Mouse (Mus musculus) brown adipose tissue, adult 24 weeks (tissue): Measurements from ENCODE around the gene Gmeb2. TPM values are rescaled to one million over a fixed set of nuclear protein-coding genes. Genes with fewer than 3 reads are reported as not detected.
"Not testable (repeated sequence)": the region's sequence is repeated elsewhere in the genome, so short reads cannot be mapped to it uniquely, and the experiment has no call there.

ENCODE experiments used
- H3K27ac ChIP-seq: fragments of 200-500 bp; replicated peaks from 2 replicates; pipeline ENCODE4 v1.5.1; 2012; ENCODE audit warnings: low read depth, mild to moderate bottlenecking, low read length
- H3K4me1 ChIP-seq: fragments of 200-500 bp; 2 replicates; pipeline ENCODE4 v1.6.1; 2012; ENCODE audit warnings: low read length, mixed read lengths; ENCODE audit not compliant: control insufficient read depth, insufficient read depth, insufficient read length
- H3K4me3 ChIP-seq: fragments of 200-500 bp; 2 replicates; pipeline ENCODE4 v1.5.1; 2012; ENCODE audit warnings: low read depth, mild to moderate bottlenecking, low read length, moderate library complexity; ENCODE audit not compliant: insufficient read depth
- polyA plus RNA-seq: library from polyadenylated mRNA; stranded (reverse); fragments of >200 nt; gene quantifications from 2 replicates; pipeline ENCODE4 v1.2.4, GENCODE M21; 2012; ENCODE audit not compliant: missing spikeins, insufficient read depth, insufficient read length

Gmeb2 gene
- 3.8 and 4.7 TPM in 2 replicates for polyA plus RNA-seq

DNA sequence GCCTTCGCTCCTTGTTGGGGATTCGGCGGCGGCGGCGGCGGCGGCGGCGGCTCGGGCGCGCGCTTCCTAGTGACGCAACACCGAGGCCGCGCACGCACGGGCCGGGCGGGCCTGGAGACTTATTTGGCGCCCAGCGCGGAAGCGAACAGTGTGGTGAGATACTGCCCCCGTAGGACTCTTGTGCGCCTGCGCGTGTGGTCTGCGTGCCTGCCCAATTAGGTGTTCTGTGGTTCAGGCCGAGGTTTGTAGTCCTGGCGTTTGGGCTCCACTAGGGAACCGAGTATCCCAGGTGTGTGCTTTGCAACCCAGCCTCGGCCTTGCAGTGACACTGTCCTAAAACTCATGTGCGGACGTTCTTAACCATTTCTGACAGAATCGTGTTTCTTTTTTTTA lies at the start of gene Gmeb2:
Gene Gmeb2, minus strand, starts transcription at position 78 of the 393 bp plus-strand sequence.
- Histone ChIP-seq H3K27ac (peak within 1 kb of the TSS; percentile 100), H3K4me3 (peak within 1 kb of the TSS; percentile 100)
- not testable (repeated sequence) for H3K4me1 ChIP-seq

DNA sequence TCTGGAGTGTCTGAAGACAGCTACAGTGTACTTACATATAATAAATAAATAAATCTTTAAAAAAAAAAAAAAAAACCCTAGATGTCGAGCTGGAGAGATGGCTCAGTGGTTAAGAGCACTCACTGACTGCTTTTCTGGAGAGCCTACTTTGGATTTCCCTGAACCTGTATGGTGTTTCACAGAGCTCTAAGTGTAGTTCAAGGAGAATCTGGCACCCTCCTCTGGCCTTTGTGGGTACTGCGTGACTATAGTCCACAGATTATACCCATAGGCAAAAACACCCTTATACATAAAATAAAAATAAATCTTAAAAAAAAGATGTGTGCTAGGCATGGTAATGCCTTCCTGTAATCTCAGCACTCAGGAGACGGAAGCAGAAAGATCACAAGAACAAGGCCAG lies 46.2 kb upstream of the Gmeb2 start:
- no peaks in the 10 kb centered on the region for H3K4me1 ChIP-seq
- no peak overlapping the region for H3K27ac ChIP-seq
- H3K4me3 ChIP-seq: no peak overlapping the region

DNA sequence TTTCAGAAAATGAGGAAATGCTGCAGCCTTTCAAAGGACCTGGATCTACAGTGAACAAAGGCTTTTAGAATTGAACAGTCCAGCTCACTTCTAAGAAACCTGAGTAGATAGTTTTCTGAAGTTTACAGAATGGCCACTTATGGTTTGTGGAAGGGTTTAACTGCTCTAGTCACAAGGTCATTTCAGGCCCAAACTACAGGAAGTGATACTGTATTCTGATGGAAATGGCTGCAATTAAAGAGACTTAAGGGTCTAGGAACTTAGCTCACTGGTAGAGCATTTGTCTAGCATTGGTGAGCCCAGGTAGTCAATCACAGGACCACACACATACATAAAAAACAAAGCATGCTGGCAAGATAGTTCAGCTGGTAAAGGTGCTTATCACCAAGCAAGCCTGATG lies 44.7 kb upstream of the Gmeb2 start:
- Histone ChIP-seq H3K4me1 (no peaks in the 10 kb centered on the region), H3K27ac (no peak overlapping the region), H3K4me3 (no peak overlapping the region)

DNA sequence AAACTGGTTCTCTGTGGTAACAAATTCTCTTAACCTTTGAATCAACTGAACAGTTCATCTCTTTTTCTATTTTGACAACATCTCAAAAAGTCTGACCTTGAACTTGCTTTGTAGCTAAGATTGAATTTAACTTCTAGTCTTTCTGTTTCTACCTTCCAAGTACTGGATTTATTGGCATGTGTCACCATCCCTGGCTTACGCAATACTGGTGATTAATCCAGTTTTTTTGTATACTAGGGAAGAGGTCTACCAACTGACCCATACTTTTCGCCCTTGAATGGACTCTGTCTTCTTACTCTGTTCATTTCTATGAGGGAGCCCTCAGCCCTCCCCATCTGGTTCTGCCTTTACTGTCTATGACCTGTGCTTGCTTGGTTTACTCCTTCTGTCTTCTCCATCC lies 38.3 kb upstream of the Gmeb2 start:
- Histone ChIP-seq H3K27ac (no peak overlapping the region), H3K4me1 (no peaks in the 10 kb centered on the region), H3K4me3 (no peak overlapping the region)

DNA sequence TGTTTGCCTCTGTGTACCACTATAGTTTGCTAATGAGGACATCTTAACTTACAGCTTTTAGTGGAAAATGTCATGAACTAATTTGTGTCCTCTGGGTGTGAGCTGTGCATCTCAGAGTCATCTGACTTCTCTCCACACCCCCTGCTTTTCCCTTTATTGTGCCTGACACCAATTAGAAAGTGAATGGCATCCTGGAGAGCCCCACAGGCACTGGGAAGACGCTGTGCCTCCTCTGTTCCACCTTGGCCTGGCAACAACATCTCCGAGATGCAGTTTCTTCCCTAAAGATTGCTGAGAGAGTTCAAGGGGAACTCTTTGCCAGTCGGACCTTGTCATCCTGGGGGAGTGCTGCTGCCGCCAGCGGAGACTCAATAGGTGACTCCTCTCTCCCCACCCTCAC lies 34.3 kb upstream of the Gmeb2 start:
- H3K27ac ChIP-seq: no peak overlapping the region
- no peak overlapping the region for H3K4me3 ChIP-seq
- H3K4me1 ChIP-seq: no peaks in the 10 kb centered on the region; the same call in 1 of the 2 replicates

DNA sequence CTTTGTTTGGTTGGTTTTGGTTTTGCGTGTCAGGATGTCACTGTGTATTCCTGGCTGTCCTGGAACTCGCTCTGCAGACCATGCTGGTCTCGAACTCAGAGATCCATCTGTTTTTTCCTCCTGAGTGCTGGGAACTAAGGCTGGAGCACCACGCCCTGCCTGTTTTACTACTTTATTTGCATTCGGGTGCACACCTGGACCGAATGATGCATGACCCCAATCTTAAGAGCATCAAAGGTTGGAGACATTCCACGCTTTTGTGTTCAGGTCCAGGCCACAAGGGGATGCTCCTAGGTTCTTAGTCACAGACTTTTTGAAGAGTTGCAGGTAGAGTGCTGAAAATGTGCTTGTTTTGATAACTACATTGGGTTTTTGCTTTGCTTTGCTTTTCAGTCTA lies 32.3 kb upstream of the Gmeb2 start:
- H3K27ac ChIP-seq: no peak overlapping the region

DNA sequence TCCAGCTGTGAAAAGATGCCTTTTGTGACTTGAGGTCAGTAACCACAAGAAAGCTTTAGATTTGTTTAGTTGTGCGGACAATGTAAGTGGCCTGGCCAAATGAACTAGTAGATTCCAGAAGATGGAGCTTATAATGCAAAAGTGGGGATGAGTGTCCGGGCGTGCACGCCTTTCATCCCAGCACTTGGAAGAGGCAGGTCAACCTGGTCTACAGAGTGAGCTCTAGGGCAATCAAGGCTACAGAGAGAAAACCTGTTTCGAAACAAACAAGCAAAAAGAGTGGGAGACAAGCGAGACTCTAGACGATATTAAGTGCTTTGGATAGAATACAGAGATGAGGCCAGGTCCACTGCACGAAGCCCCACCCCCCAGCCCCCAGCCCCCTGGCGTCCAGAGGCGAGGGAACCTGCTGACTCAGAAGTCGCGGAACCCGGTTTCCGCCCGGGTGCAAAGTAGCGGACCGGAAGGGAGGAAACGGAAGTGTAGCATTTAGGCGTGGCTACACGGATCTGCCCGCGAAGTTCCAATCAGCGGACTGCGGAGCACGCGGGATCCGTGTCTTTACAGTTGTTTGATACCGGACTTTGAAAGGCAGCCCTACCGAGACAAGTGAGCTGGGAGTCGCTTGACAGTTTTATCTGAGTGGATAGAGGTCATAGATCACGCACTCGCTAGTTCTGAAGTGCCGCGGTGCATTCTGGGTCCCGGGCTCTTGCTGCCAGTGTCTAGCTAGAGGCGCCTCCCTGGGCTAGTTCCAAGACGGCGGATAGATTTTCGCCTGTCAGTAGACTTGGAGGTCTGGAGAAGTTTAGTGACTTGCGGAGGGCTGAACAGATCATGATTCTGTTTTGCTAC lies 31.6 kb upstream of the Gmeb2 start, which contains the start of gene Rtel1:
Gene Rtel1, plus strand, starts transcription at position 492 of the 855 bp plus-strand sequence.
- H3K27ac ChIP-seq: peak within 1 kb of the TSS; percentile 92
- peak within 1 kb of the TSS; percentile 84 for H3K4me3 ChIP-seq
- H3K4me1 ChIP-seq: no peaks in the 10 kb centered on the region; the same call in 1 of the 2 replicates

More for the DNA sequence above, 32.3 kb upstream of the Gmeb2 start:
- peak overlapping the region; percentile 84 for H3K4me3 ChIP-seq
- no peaks in the 10 kb centered on the region; the same call in 1 of the 2 replicates for H3K4me1 ChIP-seq

DNA sequence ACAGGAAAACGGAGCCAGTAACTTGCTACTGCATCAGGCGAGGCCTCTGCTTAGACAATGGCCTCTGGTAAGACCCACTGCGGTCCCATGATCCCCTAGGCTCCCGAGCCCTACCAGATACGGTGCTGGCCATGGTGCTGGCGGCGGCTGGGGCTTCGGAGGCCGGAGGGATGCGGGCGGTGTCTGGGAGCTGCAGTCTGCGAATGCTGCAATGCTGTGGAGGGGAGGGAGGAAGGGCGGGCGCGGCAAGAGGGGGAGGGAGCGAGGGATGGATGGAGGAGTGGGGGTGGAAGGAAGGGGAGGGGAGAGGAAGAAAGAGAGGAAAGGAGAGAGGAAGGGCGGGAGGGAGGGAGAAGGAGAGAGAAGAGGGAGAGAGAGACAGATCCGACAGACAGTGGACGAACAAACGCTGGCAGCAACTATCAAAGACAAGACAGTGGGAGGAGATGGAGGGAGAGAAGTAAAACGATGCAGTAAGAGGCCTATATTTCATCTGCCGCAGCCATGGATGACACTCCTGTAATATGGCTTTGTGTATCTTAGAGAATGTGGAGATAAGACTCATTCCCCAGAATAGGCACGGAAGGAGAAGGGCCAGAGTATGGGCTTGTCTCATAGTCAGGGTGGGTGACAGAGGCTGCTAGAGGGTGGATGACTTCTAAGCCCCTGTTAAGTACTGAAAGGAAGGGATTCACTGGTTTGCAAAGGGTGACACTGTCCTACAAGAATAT lies 26.4 kb upstream of the Gmeb2 start, which contains the start of gene Stmn3:
Gene Stmn3, minus strand, starts transcription at position 421 of the 731 bp plus-strand sequence.
- Histone ChIP-seq H3K27ac (no peak within 1 kb of the TSS), H3K4me3 (peak within 1 kb of the TSS; percentile 35), H3K4me1 (peaks cover 10% of the 10 kb centered on the region; the same call in 1 of the 2 replicates)

DNA sequence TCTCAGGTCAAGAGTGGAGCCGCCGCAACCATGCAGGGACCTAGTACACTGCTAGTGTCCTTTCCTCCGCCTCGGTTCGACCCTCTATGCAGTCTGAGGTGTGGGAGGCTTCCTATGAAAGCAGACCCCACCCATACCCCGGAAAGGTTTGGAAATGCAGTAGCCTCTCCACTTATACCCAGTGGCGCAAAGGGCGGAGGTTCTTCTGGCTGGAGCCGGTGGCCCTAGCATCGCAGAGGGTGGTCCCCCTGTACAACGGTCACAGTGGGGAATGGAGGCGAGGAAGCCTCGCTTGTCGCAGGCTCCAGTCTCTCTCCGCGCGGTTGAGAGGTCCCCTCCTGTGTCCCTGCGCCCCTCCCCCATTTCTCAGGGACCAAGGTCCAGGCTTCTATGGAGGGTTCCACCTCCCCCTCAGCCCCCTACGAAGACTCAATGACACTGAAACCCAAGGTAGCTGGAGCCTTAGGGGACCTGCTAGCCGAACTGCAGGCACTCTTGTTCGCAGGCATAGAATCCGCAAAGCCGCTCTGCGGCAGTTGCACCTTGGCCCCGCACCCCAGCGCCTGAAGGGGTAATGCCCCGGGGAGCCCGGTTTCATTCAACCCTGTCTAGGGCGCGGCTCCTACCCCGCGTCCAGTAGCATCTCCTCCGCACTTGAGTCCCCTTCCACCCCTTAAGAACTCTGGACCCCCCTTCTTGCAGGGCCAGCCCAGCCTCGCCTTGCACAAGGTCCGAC lies 25.7 kb upstream of the Gmeb2 start:
- Histone ChIP-seq H3K4me3 (peak overlapping the region; percentile 35), H3K4me1 (peaks cover 10% of the 10 kb centered on the region; the same call in 1 of the 2 replicates), H3K27ac (no peak overlapping the region)

DNA sequence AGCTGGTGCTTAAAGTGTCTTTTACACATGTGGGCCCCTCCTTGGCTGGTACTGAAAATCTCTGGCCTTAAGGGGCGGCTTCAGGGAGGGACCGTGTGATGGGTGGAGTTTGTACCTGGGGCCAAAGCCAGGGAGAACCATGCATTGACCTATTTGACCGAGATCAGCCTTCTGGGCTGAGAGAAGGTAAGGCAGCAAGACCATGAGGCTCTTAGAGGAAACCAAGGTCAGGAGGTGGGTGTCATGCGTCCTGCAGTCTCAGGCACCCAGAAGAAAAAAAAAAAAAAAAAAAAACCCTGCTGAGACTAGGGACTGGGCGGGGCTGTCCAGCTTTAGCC lies 25.1 kb upstream of the Gmeb2 start:
- H3K4me3 ChIP-seq: no peak overlapping the region
- H3K27ac ChIP-seq: no peak overlapping the region
- peaks cover 10% of the 10 kb centered on the region; the same call in 1 of the 2 replicates for H3K4me1 ChIP-seq

DNA sequence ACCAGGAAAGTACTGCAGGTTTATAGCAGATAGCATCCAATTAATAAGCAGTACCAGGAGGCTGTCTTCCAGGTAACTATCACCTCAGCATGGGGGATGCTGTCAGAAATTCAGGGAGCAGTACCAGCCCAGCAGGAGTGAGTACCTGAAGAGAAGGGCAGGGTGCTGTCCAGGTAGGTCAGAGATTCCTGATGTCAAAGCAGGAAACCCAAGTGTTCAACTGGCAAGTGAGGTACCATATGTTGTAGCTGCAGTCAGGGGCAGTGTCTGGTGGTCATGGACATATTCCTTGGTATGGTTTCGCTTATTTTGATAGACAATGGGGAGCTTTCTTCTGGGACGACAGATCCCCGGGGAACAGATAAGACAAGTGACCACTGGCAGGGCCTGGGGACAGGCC lies 24.6 kb upstream of the Gmeb2 start:
- Histone ChIP-seq H3K4me1 (peaks cover 10% of the 10 kb centered on the region; the same call in 1 of the 2 replicates), H3K27ac (no peak overlapping the region), H3K4me3 (no peak overlapping the region)

DNA sequence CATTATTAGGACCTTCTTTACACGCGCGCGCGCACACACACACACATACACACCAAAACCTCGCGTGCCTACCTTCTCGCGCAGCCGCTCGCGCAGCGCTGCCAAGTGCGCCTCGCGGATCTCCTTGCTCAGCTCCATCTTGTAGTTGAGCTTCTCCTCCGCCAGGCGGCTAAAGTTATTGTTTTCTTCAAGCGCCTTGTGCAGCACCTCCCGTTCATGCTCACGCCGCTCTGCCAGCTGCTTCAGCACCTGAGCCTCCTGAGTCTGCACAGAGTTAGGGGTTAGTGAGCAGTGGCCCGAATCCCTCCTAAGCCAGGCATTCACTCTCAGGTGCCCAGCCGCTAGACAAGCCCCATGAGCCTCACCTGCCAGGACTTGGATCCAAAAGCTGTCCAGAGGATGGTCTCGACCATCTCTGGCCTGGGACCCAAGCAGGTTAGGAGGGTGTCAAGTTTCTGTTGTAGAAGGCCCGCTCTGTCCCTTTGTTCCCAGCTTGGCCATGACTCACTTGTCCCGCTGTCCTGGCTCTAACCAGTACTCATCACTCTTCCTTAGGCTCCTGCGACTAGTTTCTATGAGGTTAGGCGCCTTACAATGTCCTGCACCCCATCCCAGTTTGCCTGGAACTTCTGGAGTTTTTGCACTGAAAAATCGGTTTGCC lies 19.4 kb upstream of the Gmeb2 start:
- no peak overlapping the region for H3K4me3 ChIP-seq

DNA sequence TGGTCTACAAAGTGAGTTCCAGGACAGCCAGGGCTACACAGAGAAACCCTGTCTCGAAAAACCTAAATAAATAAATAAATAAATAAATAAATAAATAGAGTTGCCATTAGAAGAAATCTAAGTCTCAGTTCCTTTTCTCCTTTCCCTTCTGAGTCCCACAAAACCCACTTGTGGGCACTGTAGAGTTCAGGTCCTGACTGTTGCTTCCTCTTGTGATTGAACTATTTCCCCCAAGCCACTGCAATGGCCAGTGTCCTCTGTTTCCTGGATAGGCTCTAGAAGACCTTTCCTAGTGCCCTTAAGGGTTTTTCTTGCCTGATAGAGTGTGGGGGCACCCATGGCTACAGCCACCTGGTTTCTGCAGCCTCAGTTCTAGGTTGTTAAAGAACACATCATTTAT lies 17.1 kb upstream of the Gmeb2 start:
- Histone ChIP-seq H3K27ac (no peak overlapping the region), H3K4me1 (no peaks in the 10 kb centered on the region), H3K4me3 (no peak overlapping the region)

More for the DNA sequence above, 19.4 kb upstream of the Gmeb2 start:
- Histone ChIP-seq H3K4me1 (no peaks in the 10 kb centered on the region), H3K27ac (no peak overlapping the region)

DNA sequence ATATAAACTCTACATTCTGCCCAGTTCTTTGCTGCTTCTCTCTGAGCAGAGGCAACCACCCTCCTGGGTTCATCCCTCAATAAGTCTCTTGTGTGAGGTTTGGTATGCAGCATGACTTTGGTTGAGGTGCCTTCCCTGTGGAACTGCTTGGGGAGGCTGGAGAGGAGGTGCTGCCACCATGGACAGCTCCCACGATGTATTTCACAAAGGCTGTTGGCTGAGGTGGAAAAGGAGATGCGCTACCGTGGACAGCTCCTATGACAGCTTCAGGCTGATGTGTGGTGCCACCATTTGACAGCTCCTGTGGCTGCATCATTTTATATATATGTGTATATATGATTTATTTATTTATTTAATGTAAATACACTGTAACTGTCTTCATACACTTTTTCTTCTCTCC lies 14.2 kb upstream of the Gmeb2 start:
- Histone ChIP-seq H3K4me3 (no peak overlapping the region), H3K27ac (no peak overlapping the region), H3K4me1 (no peaks in the 10 kb centered on the region)
